Mouse (Mus musculus): ENCODE data around the gene Agtpbp1.
"Not testable (repeated sequence)": the region's sequence is repeated elsewhere in the genome, so short reads cannot be mapped to it uniquely, and the experiment has no call there.

The Agtpbp1 gene

DNA sequence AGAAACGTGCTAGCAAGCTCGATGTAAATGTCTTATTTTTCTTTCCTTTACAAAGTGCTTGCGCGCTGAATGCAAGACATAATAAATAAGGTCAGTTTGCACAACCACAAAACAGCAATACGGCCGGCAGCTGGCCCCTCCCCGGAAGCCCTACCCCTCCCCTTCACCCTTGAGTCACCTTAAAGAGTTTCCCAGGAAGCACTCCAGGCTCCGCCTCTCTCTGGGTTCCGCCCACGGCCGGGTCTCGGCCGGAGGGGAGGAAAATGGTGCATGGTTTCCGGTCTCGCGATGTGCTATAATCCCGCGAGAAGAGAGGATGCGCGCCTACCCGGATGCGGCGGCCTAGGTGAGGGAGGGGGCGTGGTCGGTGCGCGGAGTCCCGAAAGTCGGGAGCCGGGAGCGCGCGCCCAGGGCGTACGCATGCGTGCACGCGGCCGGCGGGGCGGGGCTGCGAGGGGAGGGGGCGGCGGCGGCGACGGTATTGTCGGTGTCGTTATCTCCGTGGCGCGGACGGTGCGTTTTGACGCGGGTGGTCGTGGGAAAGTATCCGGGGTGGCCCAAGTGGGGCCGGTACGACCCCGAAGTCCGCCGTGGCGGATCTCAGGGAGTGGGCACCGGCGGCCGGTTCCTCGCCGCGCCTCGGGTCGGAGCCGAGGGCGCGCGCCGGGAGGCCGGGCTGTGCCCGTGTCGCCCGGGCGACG is at the start of gene Agtpbp1, which contains the start of gene Naa35:
Gene Agtpbp1, minus strand, starts transcription at position 281 of the 701 bp plus-strand sequence.
Gene Naa35, plus strand, starts transcription at position 313 of the 701 bp plus-strand sequence.
- DNase-seq (ENCODE audit: low read depth in 2 of 2, low spot score in 2 of 2) = peak; percentile 99

DNA sequence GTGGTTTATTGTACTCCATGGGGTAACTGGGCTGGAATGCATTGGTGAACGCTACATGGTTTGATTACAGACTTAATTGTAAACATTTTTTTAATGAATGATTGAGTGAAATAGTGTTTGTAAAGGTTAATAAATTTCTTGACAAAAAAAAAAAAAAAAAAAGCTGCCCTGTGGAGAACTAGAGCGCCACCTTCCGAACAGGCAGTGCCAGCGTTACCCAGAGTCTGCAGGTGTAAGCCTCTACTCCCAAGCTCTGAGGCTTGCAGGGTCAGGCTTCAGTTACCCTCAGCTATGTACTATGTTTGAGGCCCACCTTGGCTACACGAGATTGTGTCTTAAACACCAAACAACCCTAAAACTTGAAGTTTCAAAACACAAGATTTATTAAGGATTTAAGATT is 49.6 kb upstream of the Agtpbp1 start:
- DNase-seq (ENCODE audit: low read depth in 2 of 2, low spot score in 2 of 2) = no peak

GRCm38 (mm10) chr13:59626739-59627138 is 41.7 kb upstream of the Agtpbp1 start:
- DNase-seq (ENCODE audit: low read depth in 2 of 2, low spot score in 2 of 2) = no peak

DNA sequence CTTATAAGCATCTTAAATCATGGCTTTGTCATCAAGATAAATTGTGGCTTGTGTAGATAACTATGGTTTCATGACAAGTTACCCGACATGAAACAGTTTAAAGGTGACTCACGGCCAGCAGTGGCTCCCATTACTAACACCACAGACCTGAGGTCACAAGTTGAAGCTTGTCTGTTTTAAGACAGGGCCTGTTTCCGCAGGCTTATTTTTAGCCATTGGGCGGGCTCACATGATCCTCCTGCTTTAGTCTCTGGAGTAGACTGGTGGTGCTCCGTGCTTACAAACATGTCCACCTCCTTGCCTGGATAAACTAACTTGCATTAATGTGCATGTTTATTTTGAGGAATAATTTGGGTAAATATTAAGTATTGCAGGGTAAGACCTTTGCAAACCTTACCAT is 39.9 kb upstream of the Agtpbp1 start:
- DNase-seq (ENCODE audit: low read depth in 2 of 2, low spot score in 2 of 2) = no peak

DNA sequence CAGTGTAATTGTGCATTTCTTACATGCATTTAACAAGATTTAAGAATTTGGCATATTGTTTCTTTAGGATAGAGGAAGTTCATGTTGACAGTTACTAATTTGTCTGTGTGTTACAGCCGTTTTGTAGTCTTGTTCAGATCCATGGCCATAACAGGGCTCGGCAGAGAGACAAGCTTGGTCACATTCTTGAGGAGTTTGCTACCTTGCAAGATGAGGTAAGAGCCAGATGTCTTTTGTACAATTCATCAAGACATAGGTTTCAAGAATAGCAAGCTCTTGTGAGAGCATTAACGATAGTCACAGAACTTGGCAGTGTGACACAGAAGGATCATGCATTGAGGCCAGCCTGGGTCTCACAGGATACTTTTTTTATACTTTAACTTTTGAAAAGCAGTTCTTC is 39.4 kb upstream of the Agtpbp1 start:
- DNase-seq (ENCODE audit: low read depth in 2 of 2, low spot score in 2 of 2) = no peak

- no peak for DNase-seq (ENCODE audit: low read depth in 2 of 2, low spot score in 2 of 2)
Observed at GRCm38 (mm10) chr13:59621643-59622489, 36.8 kb upstream of the Agtpbp1 start.

GRCm38 (mm10) chr13:59618463-59618862 is 33.4 kb upstream of the Agtpbp1 start:
- DNase-seq (ENCODE audit: low read depth in 2 of 2, low spot score in 2 of 2) = no peak

DNA sequence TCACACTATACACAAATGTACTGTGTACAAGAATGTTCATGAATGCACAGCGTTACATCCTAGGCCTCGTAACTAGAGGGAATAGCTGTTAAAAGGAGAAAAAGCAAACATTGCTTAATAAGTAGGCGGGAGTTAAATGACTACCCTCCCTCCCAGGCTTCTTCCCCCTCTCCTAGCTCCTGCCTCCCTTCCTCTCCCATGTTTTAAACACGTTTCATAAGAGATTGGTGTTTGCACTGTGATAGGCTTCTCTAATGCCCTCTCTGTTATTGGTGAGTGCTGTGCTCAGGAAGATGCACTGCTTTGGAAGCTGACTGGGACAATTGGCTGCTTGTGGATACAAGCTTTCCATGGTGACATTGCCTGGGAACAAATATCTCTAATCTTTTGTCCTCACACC is 30.5 kb upstream of the Agtpbp1 start:
- DNase-seq (ENCODE audit: low read depth in 2 of 2, low spot score in 2 of 2) = no peak

DNA sequence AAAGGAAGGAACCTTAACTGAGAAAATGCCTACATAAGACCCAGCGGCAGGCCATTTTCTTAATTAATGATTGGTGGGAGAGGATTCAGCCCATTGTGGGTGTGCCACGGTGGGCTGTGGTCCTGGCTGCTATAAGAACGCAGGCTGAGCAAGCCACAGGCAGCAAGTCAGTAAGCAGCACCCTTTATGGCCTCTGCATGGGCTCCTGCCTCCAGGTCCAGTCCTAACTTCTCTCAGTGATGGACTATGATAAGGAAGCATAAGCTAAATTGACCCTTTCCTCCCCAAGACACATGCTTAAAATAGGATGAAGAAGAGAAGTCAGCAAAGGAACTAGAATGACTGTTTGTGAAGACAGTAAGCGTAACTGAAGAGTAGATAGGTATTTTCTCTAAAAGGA is 30.1 kb upstream of the Agtpbp1 start:
- DNase-seq (ENCODE audit: low read depth in 2 of 2, low spot score in 2 of 2) = no peak

DNA sequence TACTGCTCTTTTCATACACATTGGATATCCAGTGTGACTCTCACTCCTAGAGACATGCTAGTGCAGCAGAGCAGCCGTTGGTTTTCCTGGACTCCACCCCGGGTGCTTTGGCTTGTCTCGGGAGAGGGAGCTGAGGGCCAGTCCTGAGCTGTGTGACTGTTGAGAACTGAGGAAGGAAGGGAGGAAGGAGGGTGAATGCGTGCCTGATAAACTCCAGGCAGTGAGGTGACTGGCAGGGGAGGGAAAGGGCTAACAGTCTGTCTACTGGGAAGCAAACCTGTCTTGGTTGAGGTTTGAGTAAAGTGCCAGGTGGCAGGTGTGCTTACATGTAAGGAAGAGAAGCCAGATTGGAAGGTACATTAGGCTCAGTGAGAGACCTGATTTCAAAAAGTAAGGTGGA is 28.8 kb upstream of the Agtpbp1 start:
- no peak for DNase-seq (ENCODE audit: low read depth in 2 of 2, low spot score in 2 of 2)

DNA sequence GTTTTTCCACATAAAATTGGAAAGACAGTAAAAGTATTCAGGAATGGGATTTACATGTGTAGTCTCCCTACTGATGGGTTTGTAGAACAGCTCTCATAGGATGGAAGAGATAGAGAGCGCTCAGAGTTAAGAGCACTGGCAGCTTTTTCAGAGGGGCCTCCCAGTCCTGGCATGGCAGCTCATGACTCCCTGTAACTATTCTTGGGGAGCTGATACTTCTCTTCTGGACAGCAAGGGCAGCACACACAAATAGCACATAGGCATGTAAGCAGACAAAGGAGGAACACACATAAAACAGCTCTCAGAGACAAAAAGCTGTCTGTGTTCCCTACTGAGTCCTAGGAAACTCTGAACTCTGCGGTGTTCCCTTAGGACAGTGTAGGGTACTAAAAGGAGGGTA is 25.4 kb upstream of the Agtpbp1 start:
- DNase-seq (ENCODE audit: low read depth in 2 of 2, low spot score in 2 of 2) = no peak

DNA sequence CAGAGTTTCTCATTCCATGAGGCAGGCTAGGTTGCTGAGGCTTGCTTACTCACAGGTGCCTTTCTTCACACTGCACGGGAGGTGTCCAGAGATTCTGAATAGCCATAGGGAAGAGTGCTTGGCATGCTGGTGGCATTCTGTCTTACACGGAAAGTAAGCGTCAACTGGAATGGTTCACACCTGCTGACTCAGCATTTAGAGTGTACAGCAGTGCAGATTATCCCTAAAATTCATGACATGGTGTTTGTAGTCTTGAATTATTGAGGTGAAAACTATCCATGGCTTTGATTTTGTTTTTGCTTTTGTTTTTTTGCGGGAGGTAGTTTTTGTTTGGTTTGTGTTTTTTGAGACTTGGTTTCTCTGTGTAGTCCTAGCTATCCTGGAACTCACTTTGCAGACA is 24.9 kb upstream of the Agtpbp1 start:
- DNase-seq (ENCODE audit: low read depth in 2 of 2, low spot score in 2 of 2) = no peak

- DNase-seq (ENCODE audit: low read depth in 2 of 2, low spot score in 2 of 2) = no peak
Observed at GRCm38 (mm10) chr13:59605221-59605922, 20.3 kb upstream of the Agtpbp1 start.

DNA sequence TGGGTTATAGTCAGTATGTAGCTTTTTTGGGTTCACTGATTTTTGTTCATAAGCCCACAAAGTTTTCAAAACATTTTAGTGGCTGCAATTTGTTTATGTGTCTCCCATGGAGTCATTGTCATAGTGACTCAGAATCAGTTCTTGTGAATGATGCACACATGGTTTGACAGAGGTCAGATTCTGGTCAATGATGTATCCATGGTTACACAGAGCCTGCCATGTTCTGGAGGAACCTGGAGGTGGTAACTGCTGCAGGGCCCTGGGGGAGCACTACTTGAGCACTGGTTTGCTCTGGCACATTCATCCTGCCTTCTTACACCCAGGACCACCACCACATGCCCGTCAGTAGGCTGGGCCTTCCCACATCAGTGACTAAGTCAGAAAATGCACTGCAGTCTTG is 19.5 kb upstream of the Agtpbp1 start:
- no peak for DNase-seq (ENCODE audit: low read depth in 2 of 2, low spot score in 2 of 2)

DNA sequence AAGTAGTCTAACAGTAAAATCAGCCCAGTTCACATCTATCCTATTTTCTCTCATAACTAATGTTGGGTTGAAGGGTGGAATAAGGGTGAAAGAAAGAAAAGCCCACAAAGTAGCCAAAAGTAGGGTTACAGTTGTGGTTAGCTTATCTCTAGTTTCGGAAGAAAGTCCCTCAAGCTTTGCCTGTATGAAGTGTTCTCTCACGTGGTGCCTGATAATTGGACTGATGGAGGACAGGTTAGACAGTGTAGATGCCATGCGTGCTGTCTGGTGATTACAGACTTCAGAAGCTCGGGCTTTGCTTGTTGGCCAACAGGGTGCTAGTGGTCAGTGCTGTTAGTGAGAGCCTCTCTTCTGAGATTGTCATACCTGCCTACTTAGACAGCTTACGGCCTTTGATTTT is 18.1 kb upstream of the Agtpbp1 start:
- DNase-seq (ENCODE audit: low read depth in 2 of 2, low spot score in 2 of 2) = no peak

- no peak for DNase-seq (ENCODE audit: low read depth in 2 of 2, low spot score in 2 of 2)
Observed at GRCm38 (mm10) chr13:59592630-59593029, 7.6 kb upstream of the Agtpbp1 start.

DNA sequence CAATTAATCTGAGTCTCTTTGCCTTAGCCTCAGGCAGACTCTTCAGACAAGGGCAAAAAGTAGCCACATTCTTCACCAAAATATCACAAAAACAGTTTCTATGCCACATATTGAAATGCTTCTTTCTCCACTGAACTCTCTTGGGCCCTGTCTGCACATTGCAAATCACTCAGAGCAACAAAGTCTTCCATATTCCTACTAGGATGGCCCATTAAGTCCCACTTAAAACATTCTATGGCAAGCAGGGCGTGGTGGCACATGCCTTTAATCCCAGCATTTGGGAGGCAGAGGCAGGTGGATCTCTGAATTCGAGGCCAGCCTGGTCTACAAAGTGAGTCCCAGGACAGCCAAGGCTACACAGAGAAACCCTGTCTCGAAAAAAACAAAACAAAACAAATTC is 7.0 kb upstream of the Agtpbp1 start:
- not testable (repeated sequence) for DNase-seq (ENCODE audit: low read depth in 2 of 2, low spot score in 2 of 2)

- DNase-seq (ENCODE audit: low read depth in 2 of 2, low spot score in 2 of 2) = no peak
Observed at GRCm38 (mm10) chr13:59590691-59591090, 5.7 kb upstream of the Agtpbp1 start.

- DNase-seq (ENCODE audit: low read depth in 2 of 2, low spot score in 2 of 2) = no peak
Observed at GRCm38 (mm10) chr13:59589672-59590071, 4.6 kb upstream of the Agtpbp1 start.

DNA sequence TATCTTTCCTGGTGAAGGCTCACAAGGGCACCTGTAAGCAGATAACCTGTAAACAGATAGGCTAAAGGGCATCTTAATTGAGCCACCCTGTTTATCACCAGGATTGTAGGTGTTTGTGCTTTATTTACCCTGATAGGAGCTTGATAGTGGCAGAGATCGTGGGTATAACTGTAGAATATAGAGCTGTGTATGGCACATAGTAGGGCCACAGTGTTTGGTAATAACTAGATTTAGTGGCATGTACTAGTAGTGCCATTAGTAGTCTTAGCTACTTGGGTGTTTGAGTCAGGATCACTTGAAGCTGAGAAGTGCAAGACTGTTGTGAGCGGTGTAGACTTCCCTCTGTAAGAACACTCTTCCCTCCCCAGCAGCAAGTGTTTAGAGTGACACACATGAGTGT is 2.2 kb upstream of the Agtpbp1 start:
- DNase-seq (ENCODE audit: low read depth in 2 of 2, low spot score in 2 of 2) = no peak

- peak; percentile 19 to 20 for DNase-seq (ENCODE audit: low read depth in 2 of 2, low spot score in 2 of 2)
Observed at GRCm38 (mm10) chr13:59585648-59586005, 600 bp upstream of the Agtpbp1 start.

DNA sequence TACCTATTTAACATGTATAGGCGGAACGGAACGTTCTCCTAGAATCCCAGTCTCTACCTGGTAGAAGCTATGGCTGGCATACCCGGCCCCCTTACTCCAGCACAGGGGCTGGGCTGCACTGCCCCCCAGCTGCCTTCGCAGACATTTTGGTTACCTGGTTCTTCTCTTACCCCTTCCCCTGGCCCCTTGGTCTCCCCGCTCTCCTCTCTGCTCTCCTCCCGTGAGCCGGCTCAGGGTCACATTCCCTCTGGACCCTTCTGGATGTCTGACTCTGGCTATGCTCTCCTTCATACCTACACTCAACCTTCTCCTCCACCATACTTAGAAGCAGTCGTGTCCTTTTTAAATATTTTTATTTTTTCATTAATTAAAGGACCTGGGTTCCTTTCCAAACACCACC is 546 bp downstream of the Agtpbp1 start:
- peak; percentile 5 to 10 for DNase-seq (ENCODE audit: low read depth in 2 of 2, low spot score in 2 of 2)

Measured in CD8-positive naive resting alpha-beta T cell, adult 2 months (primary cell).